Mouse (Mus musculus): Measurements from ENCODE around the gene Gm6904.

DNA sequence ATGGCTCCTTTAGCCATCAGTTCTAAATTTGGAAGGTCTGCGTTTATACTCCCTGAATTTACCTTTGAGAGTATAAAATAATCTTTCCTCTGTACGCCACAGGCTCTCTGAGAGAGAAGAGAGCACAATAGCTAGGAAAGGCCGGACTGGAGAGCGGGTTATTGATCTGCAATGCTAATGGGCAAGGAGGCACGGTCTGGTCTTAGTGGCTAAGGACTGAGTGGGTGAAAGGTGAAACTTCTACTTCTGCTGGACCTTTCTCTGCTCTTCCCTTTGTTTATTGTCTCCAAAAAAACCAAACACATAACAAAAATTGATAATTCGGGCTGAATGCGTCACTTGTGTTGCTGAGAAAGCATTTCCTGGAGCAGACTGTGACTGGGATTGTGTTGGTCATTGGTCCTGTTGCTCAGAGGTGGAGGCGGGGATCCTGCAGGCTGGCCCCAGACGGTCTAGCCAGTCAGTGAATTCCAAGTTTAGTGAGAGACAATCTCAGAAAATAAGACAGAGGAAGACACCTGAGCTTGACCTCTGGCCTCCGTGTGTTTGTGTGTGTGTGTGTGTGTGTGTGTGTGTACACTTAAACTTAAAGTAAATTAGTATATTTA, 53.9 kb downstream of the Gm6904 start:
- no peak for TF ChIP-seq CTCF (IDR thresholded peaks at IDR 0.05; ENCODE audit: low read depth, low read length)
- TF ChIP-seq TAL1 (conservative IDR thresholded peaks at IDR 0.05; ENCODE audit: low read depth, low read length): no peak
- TF ChIP-seq GATA1 (IDR thresholded peaks at IDR 0.05; ENCODE audit: borderline replicate concordance, low read length): no peak
- TF ChIP-seq GATA2 (IDR thresholded peaks at IDR 0.05; ENCODE audit: borderline replicate concordance, low read depth, low read length): no peak
